Mouse (Mus musculus): ENCODE data around the gene Tmem25.
"Not testable (repeated sequence)": the region's sequence is repeated elsewhere in the genome, so short reads cannot be mapped to it uniquely, and the experiment has no call there.

- not testable (repeated sequence) for TF ChIP-seq TAL1, GATA1 (IDR thresholded peaks at IDR 0.05; ENCODE audit: low read length)
Observed at GRCm38 (mm10) chr9:44768029-44768394, 31.1 kb downstream of the Tmem25 start.

Measured in erythroblast, embryonic 14.5 days (primary cell).